Mouse (Mus musculus) adipocyte (in vitro differentiated cells): ENCODE measurements around the gene Antxr1.

Experiments
- DNase-seq: peaks from one replicate; pipeline ENCODE4 v3.0.0-alpha.2; 2016; ENCODE audit warnings: low spot score

The Antxr1 gene

DNA sequence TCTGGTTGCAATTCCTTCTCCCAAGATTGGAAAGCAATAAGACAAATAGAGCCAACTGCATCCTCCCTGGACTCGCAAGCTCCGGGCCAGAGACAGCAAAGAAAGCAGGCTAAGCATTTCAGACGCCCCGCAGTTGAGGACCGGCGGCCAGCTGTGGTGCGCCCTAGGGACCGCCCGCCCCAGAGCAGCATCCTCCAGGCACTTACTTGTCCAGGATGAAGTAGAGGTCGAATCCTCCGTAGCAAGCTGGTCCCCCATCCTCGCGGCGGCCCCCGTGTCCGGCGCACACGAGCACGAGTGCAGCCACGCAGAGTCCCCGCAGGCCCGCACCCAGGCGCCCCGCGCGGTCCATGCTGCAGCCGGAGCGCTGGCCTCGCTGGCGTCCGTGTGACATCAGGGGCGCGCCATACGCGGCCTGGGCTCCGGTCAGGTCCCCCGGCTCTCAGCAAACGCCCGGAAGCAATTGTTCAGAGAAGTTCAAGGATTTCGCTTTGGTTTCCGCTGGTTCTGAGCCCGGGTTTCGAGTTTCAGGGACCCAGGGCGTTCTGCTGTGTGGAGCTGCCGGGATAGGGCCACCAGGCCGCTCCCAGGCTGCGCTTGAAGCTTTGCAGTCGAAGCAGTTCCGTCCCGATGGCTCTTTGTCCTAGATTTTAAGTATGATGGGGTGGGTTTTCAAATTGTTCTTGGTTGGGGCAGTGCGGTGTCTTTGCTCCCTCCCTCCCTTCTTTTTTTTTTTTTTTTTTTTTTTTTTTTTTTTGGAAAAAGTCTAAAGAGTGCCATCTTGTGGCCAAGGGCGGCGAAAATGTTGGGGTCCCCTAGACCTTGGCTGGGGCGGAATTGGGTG, at the start of gene Antxr1:
Gene Antxr1 (minus strand): TSS at position 731 of the 844 bp plus-strand sequence.
- peak; percentile 76 for DNase-seq

GRCm38 (mm10) chr6:87384761-87385160, 49.1 kb upstream of the Antxr1 start:
- DNase-seq, result peak; percentile 89

GRCm38 (mm10) chr6:87383926-87384691, 48.5 kb upstream of the Antxr1 start:
- DNase-seq, result peak; percentile 56

- DNase-seq, result no peak
These were observed 37.4 kb upstream of the Antxr1 start, which contains the start of gene Gkn2 for GRCm38 (mm10) chr6:87373057-87373456. Gene Gkn2 (plus strand): TSS chr6:87373357.

GRCm38 (mm10) chr6:87369223-87369622, 33.6 kb upstream of the Antxr1 start:
- DNase-seq, result no peak

- DNase-seq, result no peak
These were observed 18.8 kb upstream of the Antxr1 start for GRCm38 (mm10) chr6:87354441-87354840.

DNA sequence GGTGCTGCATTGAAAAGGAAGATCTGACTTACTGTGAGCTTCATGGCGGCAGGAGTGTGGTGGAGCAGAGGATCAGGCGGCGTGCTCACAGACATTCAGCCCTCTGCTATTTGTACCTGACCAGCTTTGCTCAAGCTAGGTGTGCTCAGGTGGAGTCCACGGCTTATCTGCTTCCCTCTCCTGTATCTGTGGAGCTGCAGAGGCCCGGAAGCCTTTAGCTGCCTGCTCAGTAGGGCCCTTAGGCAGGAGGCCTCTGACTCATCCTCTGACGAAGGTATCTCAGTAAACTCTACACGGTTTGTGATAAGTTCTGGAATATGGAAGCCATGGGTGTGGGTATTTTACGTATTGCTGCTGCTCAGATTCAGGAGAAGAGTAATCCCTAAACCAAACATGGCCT, 15.2 kb upstream of the Antxr1 start, which contains the start of gene Gkn1:
Gene Gkn1 (minus strand): TSS at position 114 of the 400 bp plus-strand sequence.
- no peak for DNase-seq

DNA sequence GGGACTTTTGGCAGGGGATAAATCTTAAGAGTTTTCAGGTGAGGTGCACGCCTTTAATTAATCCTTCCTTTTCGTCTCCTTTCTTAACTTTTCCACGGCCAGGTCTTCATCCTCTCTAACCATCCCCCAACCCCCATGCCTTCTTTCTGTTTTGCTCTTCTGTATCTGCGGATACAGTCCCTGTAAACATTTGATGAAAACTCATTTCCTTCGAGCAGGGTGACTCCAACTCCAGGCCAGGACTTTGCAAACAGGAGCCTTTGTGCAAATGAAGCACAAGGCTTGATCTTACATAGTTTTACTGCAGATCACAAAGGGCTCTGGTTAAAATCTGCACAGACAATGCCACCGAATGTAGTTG, 294 bp upstream of the Antxr1 start:
- no peak for DNase-seq

DNA sequence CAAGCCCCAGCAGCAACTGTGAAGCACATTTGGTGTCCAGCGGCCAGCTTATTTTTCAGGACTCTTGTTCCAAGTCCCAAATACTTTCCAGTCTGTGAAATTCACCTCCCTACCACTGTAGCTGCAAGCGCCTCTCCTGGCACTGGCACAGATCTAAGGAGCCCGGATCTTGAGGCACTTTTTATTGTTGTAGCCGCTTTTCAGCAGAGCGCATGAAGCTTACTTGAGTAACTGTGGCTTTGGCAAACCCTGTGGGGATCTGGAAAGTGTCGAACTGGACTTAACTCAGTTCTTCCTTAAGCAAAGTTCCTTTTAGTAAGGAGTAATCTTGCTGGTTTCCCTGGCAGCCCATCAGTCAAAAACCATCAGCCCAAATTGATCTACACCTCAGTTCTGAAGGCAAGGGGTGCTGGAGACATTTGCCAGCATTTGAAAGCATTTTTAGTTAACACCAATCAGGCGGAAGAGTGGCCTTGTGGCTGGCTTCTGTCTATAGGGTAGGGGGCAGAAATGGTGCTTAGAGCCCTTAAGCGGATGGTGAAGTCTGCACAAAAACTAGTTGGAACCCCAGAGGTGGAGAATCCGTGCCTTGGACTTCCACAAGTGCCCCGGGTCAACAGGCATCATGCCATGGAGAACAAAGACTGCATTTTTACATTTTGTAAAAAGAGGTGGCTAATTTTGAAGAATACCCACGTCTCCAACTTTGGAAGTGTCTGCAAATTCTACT, 1.1 kb downstream of the Antxr1 start:
- DNase-seq, result peak; percentile 75

DNA sequence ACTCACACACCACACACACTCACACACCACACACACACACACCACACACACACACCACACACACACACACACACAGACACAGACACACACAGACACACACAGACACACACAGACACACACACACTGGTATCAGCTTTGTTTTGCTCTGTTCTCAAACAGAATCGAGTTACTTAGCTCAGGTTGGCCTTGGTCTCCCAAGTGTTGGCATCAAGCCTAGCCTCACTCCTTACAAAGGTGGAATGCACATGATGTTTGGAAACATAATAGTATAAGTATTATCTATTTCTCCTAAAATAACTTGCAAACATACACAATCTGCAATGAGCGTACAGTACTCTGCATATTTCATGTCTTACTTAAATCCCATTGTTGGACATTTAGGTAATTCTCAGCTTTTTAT, 3.2 kb downstream of the Antxr1 start:
- no peak for DNase-seq

DNA sequence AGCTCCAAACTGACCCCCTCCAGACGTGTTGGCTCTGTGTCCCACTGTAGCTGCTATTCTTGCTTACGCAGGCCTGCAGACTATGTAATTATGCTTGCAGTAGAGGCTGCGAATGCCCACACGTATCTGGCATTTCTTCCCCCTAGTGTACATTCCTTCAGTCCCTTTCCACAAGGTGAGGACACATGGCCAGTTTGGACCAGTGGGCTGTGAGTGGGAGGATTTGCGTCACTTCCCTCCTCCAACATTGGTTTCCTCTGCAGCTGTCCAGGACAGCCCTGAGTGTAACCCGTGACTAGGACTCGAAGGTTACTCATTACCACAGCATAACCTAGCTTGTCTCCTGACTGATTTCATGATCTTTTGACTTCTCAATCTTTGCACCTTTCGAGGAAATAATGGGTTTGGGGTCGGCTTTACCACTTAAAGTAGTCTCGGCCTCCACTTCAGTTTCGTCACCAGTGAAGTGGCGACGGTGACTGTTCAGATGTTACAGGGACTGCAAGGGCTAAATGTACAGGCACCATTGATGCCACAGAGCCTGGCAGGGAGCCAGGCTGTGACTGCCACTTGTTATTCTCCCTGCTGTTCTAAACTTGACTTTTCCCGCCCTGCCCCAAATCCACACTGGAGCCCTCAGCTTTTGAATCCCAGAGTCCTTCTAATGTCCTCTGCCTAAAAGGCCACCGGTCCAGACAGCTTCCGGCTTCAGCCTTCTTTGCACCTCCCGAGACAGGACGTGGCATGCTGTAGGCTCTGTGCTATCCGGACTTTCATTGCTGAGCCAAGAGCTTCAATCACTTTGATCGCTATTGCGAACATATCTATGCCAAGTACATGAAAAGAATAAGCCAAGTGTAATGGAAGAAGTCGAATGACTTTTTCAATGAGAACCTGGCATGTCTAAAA, 7.1 kb downstream of the Antxr1 start:
- DNase-seq, result no peak

DNA sequence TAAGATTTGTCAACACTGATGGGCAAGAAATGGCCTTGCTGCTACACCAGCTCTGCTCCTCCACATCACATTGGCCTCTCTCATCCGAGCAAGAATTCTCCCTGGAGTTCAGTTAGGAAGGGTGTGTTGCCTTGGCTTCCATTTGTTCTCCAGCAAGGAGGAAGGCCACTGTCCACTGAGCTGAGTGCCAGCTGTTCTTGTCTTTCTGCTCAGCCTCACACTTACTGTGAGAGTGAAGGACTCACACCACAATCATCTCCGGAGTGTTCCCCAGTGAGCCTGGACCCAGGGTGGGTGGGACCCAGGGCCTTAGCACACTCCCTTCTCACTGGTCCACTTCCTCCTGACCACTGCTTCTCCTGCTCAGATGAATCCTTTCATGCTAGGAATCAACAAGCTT, 8.7 kb downstream of the Antxr1 start:
- no peak for DNase-seq

DNA sequence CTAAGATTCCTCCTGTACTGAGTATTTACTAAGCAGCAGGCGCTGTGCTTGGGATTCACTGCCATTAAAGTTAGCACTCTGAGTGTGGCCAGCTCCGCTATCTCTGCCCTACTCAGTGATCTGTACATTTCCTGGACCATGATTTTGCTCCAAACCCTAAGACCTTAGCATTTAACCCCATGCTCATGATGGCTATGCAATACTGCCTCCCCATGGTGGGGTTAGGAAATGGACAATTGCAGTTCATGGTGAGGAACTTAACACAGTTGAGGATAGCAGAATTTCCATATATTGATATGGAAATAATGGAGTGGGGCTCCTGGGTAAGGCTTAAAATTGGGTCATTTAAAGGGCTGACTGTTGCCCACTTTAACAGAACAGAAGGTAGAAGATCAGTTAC, 12.2 kb downstream of the Antxr1 start:
- peak; percentile 83 for DNase-seq

DNA sequence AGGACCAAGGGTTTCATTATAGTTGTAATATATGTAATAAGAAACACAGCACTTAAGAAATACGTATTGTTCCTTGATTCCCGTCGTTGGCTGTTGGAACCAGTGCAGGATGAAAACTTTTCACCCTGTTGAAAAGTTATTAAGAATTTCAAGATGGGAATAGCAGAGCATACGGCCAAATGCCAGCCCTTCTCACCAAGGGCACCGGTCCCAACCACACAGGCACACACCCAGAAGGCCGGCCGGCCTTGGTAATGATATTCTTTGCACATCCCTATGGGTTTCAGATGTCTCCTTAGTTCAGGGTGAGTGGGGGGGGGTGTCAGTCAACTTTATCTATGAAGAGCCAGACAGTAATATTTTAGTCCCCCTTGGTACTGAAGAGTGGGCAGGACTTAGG, 17.0 kb downstream of the Antxr1 start:
- DNase-seq, result no peak

- DNase-seq, result peak; percentile 96
These were observed 18.7 kb downstream of the Antxr1 start for GRCm38 (mm10) chr6:87316966-87317365.

DNA sequence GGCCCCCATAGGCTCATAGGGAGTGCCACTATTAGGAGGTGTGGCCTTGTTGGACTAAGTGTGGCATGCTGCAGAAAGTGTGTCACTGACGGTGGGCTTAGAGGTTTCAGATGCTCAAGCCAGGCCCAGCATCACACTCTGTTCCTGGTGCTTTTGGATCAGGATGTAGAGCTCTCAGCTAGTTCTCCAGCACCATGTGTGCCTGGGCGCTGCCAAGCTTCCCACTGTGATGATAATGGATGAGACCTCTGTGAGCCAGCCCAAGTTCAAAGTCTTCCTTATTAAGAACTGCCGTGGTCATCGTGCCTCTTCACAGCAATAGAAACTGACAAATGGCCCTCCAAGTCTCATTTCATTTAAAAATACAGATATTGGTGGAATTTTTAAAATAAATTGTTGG, 22.9 kb downstream of the Antxr1 start:
- DNase-seq, result no peak

GRCm38 (mm10) chr6:87304486-87304885, 31.1 kb downstream of the Antxr1 start:
- DNase-seq, result no peak

- DNase-seq, result no peak
These were observed 32.9 kb downstream of the Antxr1 start for GRCm38 (mm10) chr6:87302746-87303145.

- DNase-seq, result no peak
These were observed 33.6 kb downstream of the Antxr1 start for GRCm38 (mm10) chr6:87301991-87302390.

DNA sequence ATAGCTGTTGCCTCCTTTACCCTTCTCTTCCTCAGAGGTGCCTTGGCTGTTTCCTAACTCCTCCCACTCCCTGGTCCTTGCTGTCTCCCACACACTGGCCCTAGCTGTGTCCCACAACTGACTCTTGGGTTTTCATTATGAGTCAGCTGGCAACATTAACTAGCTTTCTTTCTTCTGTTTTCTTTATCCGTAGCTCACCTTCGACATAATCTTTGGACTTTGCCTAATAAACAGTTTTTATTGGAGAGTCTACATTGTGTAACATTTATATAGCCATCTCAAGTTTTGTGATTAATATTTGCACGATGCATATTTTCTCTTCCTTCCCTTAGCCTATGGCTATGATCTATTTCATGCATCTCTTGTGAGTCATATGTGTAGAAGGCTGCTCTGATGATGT, 40.7 kb downstream of the Antxr1 start:
- peak; percentile 39 for DNase-seq
